Mouse (Mus musculus) CD4-positive, CD25-positive, alpha-beta regulatory T cell, adult 9 weeks (primary cell): ENCODE results near the gene Timm29. TPM values are rescaled to one million over a fixed set of nuclear protein-coding genes. Genes with fewer than 3 reads are reported as not detected.

ENCODE experiments used
- polyA plus RNA-seq: library from polyadenylated mRNA; unstranded; fragments of 100-300 nt; shearing (Covaris generic); gene quantifications from one replicate; pipeline ENCODE4 v1.2.1, GENCODE M21; 2017

Gene Timm29
- 1.6 TPM for polyA plus RNA-seq

DNA sequence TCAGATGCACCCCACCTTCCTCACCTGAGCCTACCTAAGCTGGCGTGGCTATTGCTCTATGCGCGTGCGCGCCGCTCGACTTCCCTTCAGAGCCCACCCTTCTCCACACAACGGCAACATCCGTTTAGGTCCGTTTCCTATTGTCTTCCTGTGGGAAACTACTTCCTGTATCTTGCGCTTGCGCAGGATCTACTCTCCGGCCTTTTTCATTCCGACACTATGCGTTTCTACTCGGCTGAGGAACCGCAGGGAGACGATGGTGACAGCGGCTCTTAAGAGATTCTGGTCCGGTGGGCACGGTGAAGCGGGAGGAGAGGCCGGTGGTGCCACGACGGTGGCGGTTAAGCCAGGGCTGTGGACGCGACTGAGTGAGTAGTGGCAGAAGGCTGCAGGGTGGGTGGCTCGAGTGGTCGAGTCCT, at the start of gene Timm29, which contains the start of gene Yipf2:
TSS of gene Timm29 (plus strand) at position 20 of the 419 bp plus-strand sequence.
TSS of gene Yipf2 (minus strand) at position 126 of the 419 bp plus-strand sequence.

DNA sequence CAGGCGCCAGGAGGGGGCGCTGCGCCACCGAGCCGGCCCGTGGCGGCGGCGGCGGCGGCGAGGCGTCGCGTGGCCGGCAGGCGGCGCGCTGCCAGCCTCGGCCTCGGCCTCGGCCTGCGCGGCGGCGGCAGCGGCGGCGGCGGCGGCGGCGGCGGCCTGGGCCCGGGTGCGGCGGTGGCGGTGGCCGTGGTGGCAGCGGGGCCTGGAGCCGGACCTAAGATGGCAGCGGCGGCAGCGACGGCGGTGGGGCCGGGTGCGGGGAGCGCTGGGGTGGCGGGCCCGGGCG, 45.8 kb upstream of the Timm29 start, which contains the start of gene Carm1:
TSS of gene Carm1 (plus strand) at position 106 of the 286 bp plus-strand sequence.

DNA sequence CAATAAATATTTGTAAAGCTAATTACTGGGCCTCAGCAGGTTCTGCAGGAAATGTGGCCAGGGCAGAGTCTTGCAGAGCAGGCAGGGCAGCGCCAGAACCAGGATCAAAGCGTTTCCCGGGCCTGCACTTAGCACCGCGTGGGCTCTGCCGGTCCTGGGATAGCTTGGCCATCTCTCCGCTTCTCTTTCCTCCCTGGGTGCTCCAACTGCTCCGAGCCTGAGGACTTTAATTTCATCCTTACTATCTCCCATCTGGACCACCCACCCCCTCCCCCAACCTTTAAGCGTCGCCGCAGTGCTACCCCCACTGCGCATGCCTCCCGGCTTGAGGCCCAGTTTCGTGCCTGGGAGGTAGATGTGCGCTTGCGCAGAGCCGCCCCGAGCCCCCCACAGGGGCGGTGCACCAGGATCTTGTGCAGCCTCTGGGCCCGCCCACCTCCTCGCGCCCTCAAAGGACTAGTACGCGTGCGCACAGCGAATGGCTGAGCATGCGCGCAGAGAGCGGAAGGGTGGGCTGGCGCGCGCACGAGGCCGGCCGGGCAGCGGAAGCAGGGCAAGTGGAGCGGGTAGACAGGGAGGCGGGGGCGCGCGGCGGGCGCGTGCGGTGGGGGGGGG, 23.2 kb downstream of the Timm29 start, which contains the start of gene Smarca4:
TSS of gene Smarca4 (plus strand) at position 553 of the 615 bp plus-strand sequence.

Other genes with a start within 250 kb of the Timm29 start
- 70.8 TPM for gene Ilf3, start 224.9 kb upstream of the Timm29 start, polyA plus RNA-seq
- gene Qtrt1, start 180.9 kb upstream of the Timm29 start, polyA plus RNA-seq = 45.8 TPM
- 262 TPM for gene Dnm2, start 167.8 kb upstream of the Timm29 start, polyA plus RNA-seq
- 7.2 TPM for gene Tmed1, start 82.5 kb upstream of the Timm29 start, polyA plus RNA-seq
- gene AB124611, start 66.5 kb upstream of the Timm29 start, polyA plus RNA-seq = 45.4 TPM
- gene Carm1, start 45.8 kb upstream of the Timm29 start, polyA plus RNA-seq = 10.4 TPM
- gene Yipf2, start 106 bp downstream of the Timm29 start, polyA plus RNA-seq = 32.9 TPM
- gene Smarca4, start 23.4 kb downstream of the Timm29 start, polyA plus RNA-seq = 68.0 TPM
- gene Ldlr, start 130.8 kb downstream of the Timm29 start, polyA plus RNA-seq = 43.4 TPM
- 5.5 TPM for gene Spc24, start 167.6 kb downstream of the Timm29 start, polyA plus RNA-seq
- not detected for gene Kank2, start 206.0 kb downstream of the Timm29 start, polyA plus RNA-seq
- gene Angptl8, start 242.8 kb downstream of the Timm29 start, polyA plus RNA-seq = not detected